Mouse (Mus musculus): ENCODE results near the gene Nudt9. TPM values are rescaled to one million over a fixed set of nuclear protein-coding genes. Genes with fewer than 3 reads are reported as not detected.

Nudt9 gene
- 32.8 and 35.1 TPM in 2 replicates for polyA plus RNA-seq (2011; ENCODE audit: insufficient read length, low read depth, missing spikeins)

DNA sequence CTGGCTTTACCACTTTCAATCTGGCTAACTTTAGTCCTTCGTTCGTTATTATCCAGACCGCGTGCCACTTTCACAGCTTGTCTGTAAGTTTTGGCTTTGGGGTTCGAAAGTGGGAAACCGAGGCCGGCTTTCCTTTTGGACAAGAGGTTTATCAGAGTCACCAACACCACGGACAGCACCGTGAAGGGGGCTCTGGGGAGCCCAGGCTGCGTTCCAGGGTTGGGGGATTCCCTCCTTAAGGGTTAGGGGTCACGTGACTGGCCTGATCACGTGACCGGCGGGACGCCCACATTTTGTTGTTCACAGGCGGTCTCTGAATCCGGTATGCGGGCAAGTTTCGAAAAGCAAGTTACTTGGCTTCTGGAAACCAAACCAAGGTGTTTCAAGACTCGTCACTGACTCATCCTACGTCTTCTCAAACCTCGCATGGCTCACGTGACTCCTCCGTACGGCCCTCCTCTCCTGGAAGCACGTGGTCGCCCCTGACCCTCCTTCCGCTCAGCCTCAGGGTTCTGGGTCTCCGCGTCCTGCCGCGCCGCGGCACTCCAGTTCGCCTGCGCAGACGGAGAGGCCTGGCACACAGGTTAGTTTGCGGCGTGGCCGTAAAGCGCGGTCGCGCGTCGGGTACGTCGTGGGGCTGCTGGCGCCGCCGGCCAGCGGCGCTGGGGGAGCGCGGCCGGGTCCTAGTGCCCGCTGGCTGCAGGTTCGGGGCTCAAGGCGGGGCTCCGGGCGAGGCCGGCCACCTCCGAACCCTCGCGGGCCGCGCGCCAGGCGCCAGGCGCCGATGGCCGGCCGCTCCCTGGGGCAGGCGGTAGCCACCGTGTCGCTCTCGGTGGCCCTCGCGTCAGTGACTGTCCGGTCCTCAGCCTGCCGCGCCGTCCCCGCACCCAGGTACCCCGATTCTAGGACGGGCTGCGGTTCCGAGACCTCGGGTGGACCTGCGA is at the start of gene Nudt9:
TSS of gene Nudt9 (plus strand) at position 51 of the 944 bp plus-strand sequence.
- Histone ChIP-seq H3K27ac (ENCODE audit: insufficient read depth, low read length) (peak within 1 kb of the TSS; percentile 70), H3K4me1 (ENCODE audit: control insufficient read depth, insufficient read depth, low read length) (no peaks in the 10 kb centered on the region; the same call in 1 of the 2 replicates), H3K4me3 (ENCODE audit: insufficient read depth, low read length) (peak within 1 kb of the TSS; percentile 79)
- TF ChIP-seq CTCF (IDR thresholded peaks at IDR 0.05; ENCODE audit: borderline replicate concordance, insufficient read depth, low read length) (no peak), POLR2A (IDR thresholded peaks at IDR 0.05; ENCODE audit: low read depth, low read length) (peak; percentile 71)

DNA sequence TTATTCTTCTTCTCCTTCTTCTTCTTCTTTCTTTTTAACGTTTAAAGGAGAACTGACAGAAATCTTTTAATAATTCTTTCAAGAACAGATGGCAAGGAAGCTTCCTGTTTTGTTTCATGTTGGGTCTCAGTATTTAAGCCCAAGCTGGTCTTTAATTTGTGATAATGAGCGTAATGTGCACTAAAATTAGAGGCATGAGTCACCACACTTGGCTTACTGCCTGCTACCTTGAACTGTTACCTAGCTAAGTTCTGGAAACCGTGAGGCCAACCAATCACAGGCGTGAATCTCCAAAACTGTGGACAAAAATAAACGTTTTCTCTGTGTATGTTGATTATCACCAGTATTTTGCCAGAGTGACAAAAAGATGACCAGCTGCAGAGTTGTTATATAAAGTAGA is 47.4 kb upstream of the Nudt9 start:
- no peaks in the 10 kb centered on the region for H3K4me1 ChIP-seq (ENCODE audit: control insufficient read depth, insufficient read depth, low read length)
- no peak overlapping the region for H3K4me3 ChIP-seq (ENCODE audit: insufficient read depth, low read length)
- no peak overlapping the region for H3K27ac ChIP-seq (ENCODE audit: insufficient read depth, low read length)
- TF ChIP-seq CTCF (IDR thresholded peaks at IDR 0.05; ENCODE audit: borderline replicate concordance, insufficient read depth, low read length) (no peak), POLR2A (IDR thresholded peaks at IDR 0.05; ENCODE audit: low read depth, low read length) (no peak)

DNA sequence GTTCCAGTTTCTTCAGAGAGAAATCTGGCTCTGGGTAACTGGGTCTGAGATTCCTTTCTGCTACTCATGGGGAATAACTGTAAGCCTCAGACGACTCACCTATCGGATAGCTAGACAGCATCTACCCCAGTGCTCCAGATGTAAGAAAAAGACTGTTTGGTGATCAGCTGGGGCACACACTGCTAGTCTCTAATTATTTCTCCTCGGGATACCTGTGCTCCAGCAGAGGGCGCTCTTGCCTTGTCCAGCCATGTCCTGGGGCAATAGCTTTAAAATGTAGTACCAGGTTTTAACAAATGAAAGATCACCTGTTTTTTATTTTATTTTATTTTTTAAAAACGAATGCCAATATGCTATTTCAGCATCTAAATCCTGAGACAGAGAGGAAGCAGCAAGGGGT is 46.4 kb upstream of the Nudt9 start:
- no peak for TF ChIP-seq POLR2A (IDR thresholded peaks at IDR 0.05; ENCODE audit: low read depth, low read length)
- peak; percentile 61; the same call in 1 of the 2 replicates for TF ChIP-seq CTCF (IDR thresholded peaks at IDR 0.05; ENCODE audit: borderline replicate concordance, insufficient read depth, low read length)
- Histone ChIP-seq H3K4me3 (ENCODE audit: insufficient read depth, low read length) (no peak overlapping the region), H3K27ac (ENCODE audit: insufficient read depth, low read length) (no peak overlapping the region), H3K4me1 (ENCODE audit: control insufficient read depth, insufficient read depth, low read length) (no peaks in the 10 kb centered on the region)

DNA sequence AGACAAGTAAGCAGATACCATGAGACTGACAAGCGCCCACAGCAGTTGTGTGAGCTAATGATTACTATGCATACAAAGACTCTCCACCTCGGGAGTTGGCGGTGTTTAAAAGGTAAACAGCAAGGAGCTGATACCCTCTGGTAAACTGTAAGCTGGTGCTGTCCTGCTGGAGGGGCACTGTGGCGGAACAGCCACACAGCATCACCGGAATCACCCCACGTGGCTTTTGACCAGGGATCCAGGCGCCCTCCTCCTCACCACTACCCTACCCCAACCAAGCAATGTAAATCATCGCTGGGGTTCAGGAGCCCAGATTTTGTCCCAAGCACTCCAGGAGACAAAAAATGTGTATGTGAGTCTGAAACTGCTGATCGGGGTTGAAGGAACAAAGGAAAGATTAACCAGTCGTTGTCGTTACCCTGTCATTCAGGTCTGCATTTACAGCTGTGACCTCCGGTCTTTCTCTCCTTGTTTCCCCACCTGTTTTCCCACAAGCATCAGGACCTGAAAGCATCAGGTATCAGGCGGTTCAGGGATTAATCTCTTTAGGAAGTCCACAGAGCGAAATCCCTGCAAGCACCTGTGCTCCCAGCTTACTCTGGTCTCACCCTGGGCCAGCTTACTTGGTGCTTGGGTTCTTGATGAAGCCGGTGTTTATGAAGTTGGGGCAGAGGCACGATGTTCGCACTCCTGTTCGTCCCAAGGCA is 43.4 kb upstream of the Nudt9 start:
- H3K4me3 ChIP-seq (ENCODE audit: insufficient read depth, low read length): no peak overlapping the region

DNA sequence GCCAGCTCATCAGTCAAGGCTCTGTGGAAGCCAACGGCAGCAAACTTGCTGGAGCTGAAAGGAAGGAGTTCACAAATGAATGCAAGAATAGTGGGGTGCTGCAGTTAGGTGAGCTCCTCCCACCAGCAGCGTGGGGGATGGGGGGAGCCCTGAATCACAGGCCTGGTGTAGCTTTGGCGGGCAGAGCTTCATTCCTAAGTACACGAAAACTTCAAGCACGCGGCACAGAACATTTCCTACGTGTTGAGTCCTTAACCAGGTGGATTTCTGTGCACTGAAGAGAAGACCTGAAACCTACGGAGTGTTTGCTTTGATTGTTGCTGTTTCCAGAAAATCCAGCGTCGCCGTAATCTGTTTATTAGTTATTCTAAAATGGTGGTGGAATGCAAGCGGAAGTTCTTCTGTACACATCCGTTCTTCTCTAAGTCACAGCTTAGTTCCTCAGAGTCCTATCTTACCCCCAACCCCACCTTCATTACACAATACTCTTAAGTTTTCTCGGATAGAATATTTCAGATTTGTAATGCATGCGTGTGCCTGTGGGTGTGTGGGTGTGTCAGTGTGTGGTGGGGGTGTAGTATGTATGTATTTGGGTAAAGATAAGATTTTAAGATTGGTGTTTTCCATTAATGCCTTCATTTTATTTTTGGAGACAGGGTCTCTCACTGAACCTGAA is 42.7 kb upstream of the Nudt9 start:
- H3K4me1 ChIP-seq (ENCODE audit: control insufficient read depth, insufficient read depth, low read length): no peaks in the 10 kb centered on the region
- no peak overlapping the region for H3K4me3 ChIP-seq (ENCODE audit: insufficient read depth, low read length)
- TF ChIP-seq POLR2A (IDR thresholded peaks at IDR 0.05; ENCODE audit: low read depth, low read length) (no peak), CTCF (IDR thresholded peaks at IDR 0.05; ENCODE audit: borderline replicate concordance, insufficient read depth, low read length) (no peak)
- H3K27ac ChIP-seq (ENCODE audit: insufficient read depth, low read length): no peak overlapping the region

More for the DNA sequence above, 43.4 kb upstream of the Nudt9 start:
- Histone ChIP-seq H3K27ac (ENCODE audit: insufficient read depth, low read length) (no peak overlapping the region), H3K4me1 (ENCODE audit: control insufficient read depth, insufficient read depth, low read length) (no peaks in the 10 kb centered on the region)
- TF ChIP-seq POLR2A (IDR thresholded peaks at IDR 0.05; ENCODE audit: low read depth, low read length) (no peak), CTCF (IDR thresholded peaks at IDR 0.05; ENCODE audit: borderline replicate concordance, insufficient read depth, low read length) (no peak)

- no peak overlapping the region for H3K27ac ChIP-seq (ENCODE audit: insufficient read depth, low read length)
- H3K4me1 ChIP-seq (ENCODE audit: control insufficient read depth, insufficient read depth, low read length): no peaks in the 10 kb centered on the region
- no peak overlapping the region for H3K4me3 ChIP-seq (ENCODE audit: insufficient read depth, low read length)
- TF ChIP-seq CTCF (IDR thresholded peaks at IDR 0.05; ENCODE audit: borderline replicate concordance, insufficient read depth, low read length): no peak
- TF ChIP-seq POLR2A (IDR thresholded peaks at IDR 0.05; ENCODE audit: low read depth, low read length): no peak
Measured at GRCm38 (mm10) chr5:104003955-104004354, 42.2 kb upstream of the Nudt9 start.

DNA sequence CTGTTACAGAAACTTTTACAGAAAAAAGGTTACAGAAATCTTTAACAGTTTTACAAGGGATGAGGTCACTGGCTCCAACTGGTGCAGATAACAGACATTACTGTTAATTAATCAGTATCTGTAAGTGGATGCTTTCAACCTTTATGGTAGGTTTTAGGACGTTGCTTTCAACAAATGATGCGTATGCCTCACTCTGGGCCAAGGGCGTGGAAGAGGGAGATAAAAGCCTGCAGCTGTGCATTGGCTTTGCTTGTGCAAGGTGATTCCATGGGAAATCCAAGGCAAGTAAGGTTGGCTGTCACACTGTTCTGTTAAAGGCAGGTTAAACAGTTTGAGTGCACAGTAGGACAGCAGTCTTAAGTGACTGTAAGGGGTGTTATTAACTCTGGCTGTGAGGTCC is 39.3 kb upstream of the Nudt9 start:
- TF ChIP-seq CTCF (IDR thresholded peaks at IDR 0.05; ENCODE audit: borderline replicate concordance, insufficient read depth, low read length): no peak
- TF ChIP-seq POLR2A (IDR thresholded peaks at IDR 0.05; ENCODE audit: low read depth, low read length): no peak
- Histone ChIP-seq H3K4me3 (ENCODE audit: insufficient read depth, low read length) (no peak overlapping the region), H3K4me1 (ENCODE audit: control insufficient read depth, insufficient read depth, low read length) (no peaks in the 10 kb centered on the region), H3K27ac (ENCODE audit: insufficient read depth, low read length) (no peak overlapping the region)

GRCm38 (mm10) chr5:104007801-104008200 is 38.3 kb upstream of the Nudt9 start:
- Histone ChIP-seq H3K4me1 (ENCODE audit: control insufficient read depth, insufficient read depth, low read length) (no peaks in the 10 kb centered on the region), H3K27ac (ENCODE audit: insufficient read depth, low read length) (no peak overlapping the region), H3K4me3 (ENCODE audit: insufficient read depth, low read length) (no peak overlapping the region)
- no peak for TF ChIP-seq CTCF (IDR thresholded peaks at IDR 0.05; ENCODE audit: borderline replicate concordance, insufficient read depth, low read length)
- no peak for TF ChIP-seq POLR2A (IDR thresholded peaks at IDR 0.05; ENCODE audit: low read depth, low read length)

- Histone ChIP-seq H3K27ac (ENCODE audit: insufficient read depth, low read length) (no peak overlapping the region), H3K4me3 (ENCODE audit: insufficient read depth, low read length) (no peak overlapping the region), H3K4me1 (ENCODE audit: control insufficient read depth, insufficient read depth, low read length) (no peaks in the 10 kb centered on the region)
- TF ChIP-seq POLR2A (IDR thresholded peaks at IDR 0.05; ENCODE audit: low read depth, low read length): no peak
Measured at GRCm38 (mm10) chr5:104009421-104009820, 36.7 kb upstream of the Nudt9 start.
